Mouse (Mus musculus) 416B (cell line): ENCODE results near the gene Gm42674.
A peak's percentile ranks its signal among the peaks of the same experiment; 100 is the strongest.

Experiments
- DNase-seq: peaks from one replicate; pipeline ENCODE4 v3.0.0; 2011; ENCODE audit warnings: low read depth

Gene Gm42674

GRCm38 (mm10) chr3:90623435-90624071 lies 21.8 kb downstream of the Gm42674 start:
- peak; percentile 19 for DNase-seq

- no peak for DNase-seq
Observed at GRCm38 (mm10) chr3:90625496-90625895, 23.8 kb downstream of the Gm42674 start.

GRCm38 (mm10) chr3:90626266-90627021 lies 24.7 kb downstream of the Gm42674 start:
- DNase-seq = no peak

DNA sequence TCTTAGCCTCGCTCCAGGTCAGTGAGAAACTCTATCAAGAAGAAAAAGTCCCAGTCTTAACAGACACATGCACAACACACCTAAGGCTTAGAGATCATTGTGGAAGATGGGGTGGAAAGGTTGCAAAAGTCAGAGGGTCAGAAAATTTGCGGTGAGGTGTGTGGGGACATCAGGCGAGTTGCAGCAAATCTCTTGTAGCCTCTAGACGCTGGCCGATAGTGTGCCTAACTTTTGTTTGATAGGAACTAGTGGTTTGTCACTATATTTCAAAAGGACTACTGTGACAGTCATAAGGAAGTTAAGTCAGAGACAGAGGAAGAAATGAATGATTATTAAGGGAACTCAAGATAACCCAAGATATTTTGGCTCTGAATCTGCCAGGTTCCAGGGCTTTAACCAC lies 25.7 kb downstream of the Gm42674 start:
- peak; percentile 58 for DNase-seq

- DNase-seq = peak; percentile 73
Observed at GRCm38 (mm10) chr3:90627807-90628206, 26.1 kb downstream of the Gm42674 start.

DNA sequence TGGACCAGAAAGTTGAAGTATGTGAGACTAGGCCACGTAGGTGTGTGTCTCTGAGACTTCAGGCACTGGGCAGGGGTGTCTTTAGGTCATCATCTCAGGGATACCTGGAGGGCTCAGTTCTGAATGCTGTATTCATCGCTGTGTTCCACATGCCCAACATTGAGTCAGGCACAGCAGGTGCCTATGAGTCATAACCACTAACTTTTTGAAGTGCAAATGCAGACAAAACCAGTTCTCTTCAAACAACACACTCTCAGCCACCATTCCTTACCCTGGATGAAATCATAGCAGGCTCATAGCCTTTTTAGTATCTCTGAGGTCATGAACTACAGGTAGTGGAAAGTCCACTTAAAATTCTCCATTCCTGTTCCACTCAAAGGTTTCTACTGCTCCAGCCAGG lies 27.6 kb downstream of the Gm42674 start:
- peak; percentile 22 for DNase-seq

DNA sequence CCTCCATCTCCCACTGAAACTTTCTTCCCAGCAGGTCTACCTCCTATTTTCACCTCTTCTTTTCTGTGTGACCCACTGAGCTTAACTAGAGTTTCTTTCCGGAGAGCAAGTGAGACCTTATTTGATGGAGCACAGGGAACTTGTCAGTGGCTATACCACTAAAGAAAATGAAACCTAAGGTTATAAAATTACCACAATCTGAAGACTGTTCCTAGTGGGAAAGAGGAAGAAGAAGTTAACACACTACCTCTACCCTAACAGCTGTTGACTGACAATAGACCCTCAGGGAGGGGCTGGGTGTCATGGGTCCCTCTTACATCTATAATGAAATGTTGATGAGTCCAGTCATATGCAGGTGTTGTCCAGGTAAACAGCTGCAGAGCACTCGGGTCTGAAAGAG lies 30.3 kb downstream of the Gm42674 start:
- no peak for DNase-seq

- DNase-seq = no peak
Observed at GRCm38 (mm10) chr3:90638511-90639275, 37.0 kb downstream of the Gm42674 start.

DNA sequence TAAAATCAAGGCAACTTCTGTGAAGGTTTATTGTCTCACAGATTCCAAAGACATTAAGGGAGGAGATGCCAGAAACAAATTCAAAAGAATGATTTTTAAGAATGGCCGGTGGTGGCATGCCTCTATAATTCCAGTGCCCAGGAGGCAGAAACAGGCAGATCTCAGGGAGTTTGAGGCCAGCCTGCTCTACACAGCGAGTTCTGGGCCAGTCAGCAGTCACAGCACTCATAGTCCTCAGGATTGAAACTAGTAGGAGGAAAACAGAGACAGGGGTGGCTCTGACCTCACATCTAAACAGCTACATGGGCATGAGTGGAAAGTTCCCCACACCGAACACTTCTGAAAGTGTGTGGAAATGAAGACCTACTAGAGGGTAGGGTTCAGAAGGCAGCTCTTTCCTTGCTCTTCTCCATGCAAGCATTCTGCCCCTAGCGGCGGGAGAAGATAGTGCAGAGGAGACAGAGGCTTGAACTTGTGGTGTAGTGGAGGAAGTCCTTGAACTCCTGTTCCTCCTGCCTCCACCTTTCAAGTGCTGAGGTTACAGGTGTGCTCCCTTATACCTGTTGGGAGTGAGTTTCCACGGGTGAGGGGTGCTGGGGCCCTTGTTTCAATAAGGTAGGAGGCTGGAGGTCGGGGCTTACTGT lies 37.9 kb downstream of the Gm42674 start:
- peak; percentile 71 for DNase-seq

DNA sequence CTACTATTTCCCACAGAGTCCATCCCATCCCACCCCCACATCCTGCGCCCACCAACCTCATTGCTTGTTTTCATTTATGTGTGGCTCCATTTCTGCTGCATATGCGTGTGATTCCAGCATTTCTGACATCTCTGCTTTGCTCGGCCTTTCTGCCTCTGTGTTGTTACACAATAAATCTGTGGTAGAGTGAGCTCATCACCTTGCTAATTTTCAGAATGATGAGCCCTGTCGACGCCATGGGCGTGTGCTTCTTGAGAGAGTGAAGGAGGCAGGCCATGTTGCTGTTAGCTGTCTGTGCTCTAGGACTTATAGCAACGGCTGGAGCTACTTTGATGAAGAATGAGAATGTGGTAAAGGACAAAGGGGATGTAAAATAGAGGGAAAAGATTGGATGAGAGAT lies 39.3 kb downstream of the Gm42674 start:
- no peak for DNase-seq

GRCm38 (mm10) chr3:90644220-90644619 lies 42.5 kb downstream of the Gm42674 start:
- peak; percentile 69 for DNase-seq

DNA sequence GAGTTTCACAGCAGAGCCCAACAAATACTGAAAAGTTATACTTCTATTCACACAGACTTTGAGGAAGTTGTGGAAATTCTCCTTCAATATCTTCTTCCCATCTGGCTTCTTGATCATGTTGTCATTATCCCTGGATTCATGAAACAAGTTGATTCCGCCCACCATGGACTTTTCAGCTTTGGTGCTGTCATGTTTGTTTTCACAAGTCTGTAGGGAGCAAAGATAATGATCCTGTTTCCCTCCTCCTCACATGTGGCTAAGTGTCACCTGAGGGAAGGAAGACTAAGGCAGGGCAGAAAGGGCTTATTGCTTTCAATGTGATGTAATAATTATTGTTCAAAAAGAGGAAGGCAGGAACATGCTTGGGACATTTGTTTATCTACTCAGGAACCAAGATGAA lies 45.6 kb downstream of the Gm42674 start:
- DNase-seq = no peak

- DNase-seq = no peak
Observed at GRCm38 (mm10) chr3:90648981-90649380, 47.3 kb downstream of the Gm42674 start.

DNA sequence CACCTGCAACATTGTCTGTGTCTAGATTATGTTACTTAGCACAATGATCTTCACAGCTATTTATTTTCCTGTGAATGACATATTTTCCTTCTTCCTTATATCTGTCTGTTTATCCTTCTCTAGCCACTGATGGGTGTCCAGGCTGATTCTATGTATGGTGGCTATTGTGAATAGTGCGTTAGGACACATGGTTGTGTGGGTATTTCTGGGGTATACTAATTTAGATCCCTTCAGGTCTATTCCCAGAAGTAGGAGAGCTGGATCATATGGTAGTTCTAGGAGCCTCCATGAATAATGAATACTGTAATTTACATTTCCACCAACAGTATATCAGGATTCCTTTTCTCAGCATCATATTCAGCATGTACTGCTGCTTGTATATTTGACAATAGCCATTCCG lies 48.1 kb downstream of the Gm42674 start:
- DNase-seq = no peak

DNA sequence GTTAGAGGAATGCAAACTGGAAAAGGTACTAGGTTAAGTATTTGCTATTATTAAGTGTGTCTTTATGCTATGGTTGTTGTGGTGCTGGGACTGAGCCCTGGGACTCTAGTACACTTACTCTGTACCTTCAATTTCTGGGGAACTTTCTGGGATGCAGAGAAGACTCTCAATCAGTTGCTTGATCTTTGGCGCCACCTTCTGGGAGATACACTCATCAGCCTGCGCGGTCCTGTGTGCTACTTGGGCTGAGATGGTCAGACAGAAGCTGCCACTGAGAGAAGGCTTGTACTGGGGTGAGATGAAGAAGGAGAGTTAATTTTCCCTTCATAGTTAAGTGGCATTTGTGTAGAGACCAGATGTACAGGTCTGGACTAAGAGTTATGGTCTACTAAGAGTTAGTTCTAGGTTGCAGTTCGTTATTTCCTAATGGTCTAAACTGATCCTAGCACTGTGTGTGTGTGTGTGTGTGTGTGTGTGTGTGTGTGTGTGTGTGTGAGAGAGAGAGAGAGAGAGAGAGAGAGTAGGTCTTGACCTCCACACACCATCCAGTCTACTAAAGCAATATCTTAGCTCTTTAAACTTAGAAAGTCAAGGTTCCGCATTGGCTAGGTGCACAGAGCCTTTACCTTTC lies 51.3 kb downstream of the Gm42674 start:
- peak; percentile 71 for DNase-seq

GRCm38 (mm10) chr3:90653717-90654116 lies 52.0 kb downstream of the Gm42674 start, which contains the start of gene S100a7a:
TSS of gene S100a7a (plus strand) at chr3:90654017.
- no peak for DNase-seq
